Mouse (Mus musculus): ENCODE results near the gene Tmem238. TPM values are rescaled to one million over a fixed set of nuclear protein-coding genes. Genes with fewer than 3 reads are reported as not detected.

Tmem238 gene
- total RNA-seq, 1 experiment, result 13.0 TPM

- H3K4me3 ChIP-seq (ENCODE audit: insufficient read depth in 1 of 2, low read depth in 1 of 2, low read length in 2 of 2, poor library complexity in 1 of 2, severe bottlenecking in 1 of 2), result no peak overlapping the region
- H3K4me1 ChIP-seq (ENCODE audit: control insufficient read depth in 2 of 2, insufficient read depth in 2 of 2, low read length in 2 of 2, poor library complexity in 1 of 2), result peaks cover 2 to 27% of the 10 kb centered on the region in 2 experiments; a peak in 2 of 4 replicates
- DNase-seq (ENCODE audit: low read depth, low spot score), result no peak
- H3K27ac ChIP-seq (ENCODE audit: insufficient read depth, low read depth, low read length, poor library complexity, severe bottlenecking), result no peak overlapping the region
- peaks cover 48% of the 10 kb centered on the region for H3K36me3 ChIP-seq (ENCODE audit: control insufficient read depth, insufficient read depth, low read length, poor library complexity, severe bottlenecking)
- TF ChIP-seq HCFC1 (IDR thresholded peaks at IDR 0.05; ENCODE audit: borderline replicate concordance, insufficient read depth, low read length), result no peak
- no peak for TF ChIP-seq ZC3H11A (IDR thresholded peaks at IDR 0.05; ENCODE audit: borderline replicate concordance, low read depth, low read length)
- TF ChIP-seq ZNF384 (IDR thresholded peaks at IDR 0.05; ENCODE audit: low read depth, low read length), result no peak
- TF ChIP-seq MAFK (IDR thresholded peaks at IDR 0.05; ENCODE audit: insufficient read depth, low read depth, low read length), result no peak
- no peak for TF ChIP-seq CHD2 (IDR thresholded peaks at IDR 0.05; ENCODE audit: low read depth, low read length)
- in situ Hi-C loops (cut with MboI; ENCODE audit: low sequenced_read_pairs in 2 of 2, unreplicated experiment in 2 of 2), result no loop called here
- no peaks in the 10 kb centered on the region for H3K9me3 ChIP-seq (ENCODE audit: control insufficient read depth, insufficient read depth, low read depth, low read length)
- no peak overlapping the region for H3K9ac ChIP-seq (ENCODE audit: insufficient read depth, low read depth, low read length, poor library complexity, severe bottlenecking)
Observed at GRCm38 (mm10) chr7:4744886-4745285, 44.6 kb downstream of the Tmem238 start.

GRCm38 (mm10) chr7:4743354-4743753, 46.1 kb downstream of the Tmem238 start:
- Histone ChIP-seq H3K9ac (ENCODE audit: insufficient read depth, low read depth, low read length, poor library complexity, severe bottlenecking) (no peak overlapping the region), H3K36me3 (ENCODE audit: control insufficient read depth, insufficient read depth, low read length, poor library complexity, severe bottlenecking) (peaks cover 41% of the 10 kb centered on the region), H3K4me3 (ENCODE audit: insufficient read depth in 1 of 2, low read depth in 1 of 2, low read length in 2 of 2, poor library complexity in 1 of 2, severe bottlenecking in 1 of 2) (no peak overlapping the region), H3K4me1 (ENCODE audit: control insufficient read depth in 2 of 2, insufficient read depth in 2 of 2, low read length in 2 of 2, poor library complexity in 1 of 2) (peaks cover 2 to 26% of the 10 kb centered on the region in 2 experiments; a peak in 2 of 4 replicates), H3K27ac (ENCODE audit: insufficient read depth, low read depth, low read length, poor library complexity, severe bottlenecking) (no peak overlapping the region), H3K9me3 (ENCODE audit: control insufficient read depth, insufficient read depth, low read depth, low read length) (no peaks in the 10 kb centered on the region)
- DNase-seq (ENCODE audit: low read depth, low spot score), result no peak
- in situ Hi-C loops (cut with MboI; ENCODE audit: low sequenced_read_pairs in 2 of 2, unreplicated experiment in 2 of 2), result no loop called here
- TF ChIP-seq ZC3H11A (IDR thresholded peaks at IDR 0.05; ENCODE audit: borderline replicate concordance, low read depth, low read length) (no peak), MAFK (IDR thresholded peaks at IDR 0.05; ENCODE audit: insufficient read depth, low read depth, low read length) (no peak)

- H3K27ac ChIP-seq (ENCODE audit: insufficient read depth, low read depth, low read length, poor library complexity, severe bottlenecking), result no peak overlapping the region
- H3K9ac ChIP-seq (ENCODE audit: insufficient read depth, low read depth, low read length, poor library complexity, severe bottlenecking), result no peak overlapping the region
- peaks cover 0 to 24% of the 10 kb centered on the region in 2 experiments; a peak in 1 of 4 replicates for H3K4me1 ChIP-seq (ENCODE audit: control insufficient read depth in 2 of 2, insufficient read depth in 2 of 2, low read length in 2 of 2, poor library complexity in 1 of 2)
- DNase-seq (ENCODE audit: low read depth, low spot score), result no peak
- in situ Hi-C loops (cut with MboI; ENCODE audit: low sequenced_read_pairs in 2 of 2, unreplicated experiment in 2 of 2), result no loop called here
- peaks cover 41% of the 10 kb centered on the region for H3K36me3 ChIP-seq (ENCODE audit: control insufficient read depth, insufficient read depth, low read length, poor library complexity, severe bottlenecking)
- H3K9me3 ChIP-seq (ENCODE audit: control insufficient read depth, insufficient read depth, low read depth, low read length), result no peaks in the 10 kb centered on the region
- TF ChIP-seq ZNF384 (IDR thresholded peaks at IDR 0.05; ENCODE audit: low read depth, low read length), result no peak
- no peak for TF ChIP-seq ZC3H11A (IDR thresholded peaks at IDR 0.05; ENCODE audit: borderline replicate concordance, low read depth, low read length)
- no peak for TF ChIP-seq CHD2 (IDR thresholded peaks at IDR 0.05; ENCODE audit: low read depth, low read length)
- no peak for TF ChIP-seq MAFK (IDR thresholded peaks at IDR 0.05; ENCODE audit: insufficient read depth, low read depth, low read length)
- TF ChIP-seq HCFC1 (IDR thresholded peaks at IDR 0.05; ENCODE audit: borderline replicate concordance, insufficient read depth, low read length), result no peak
- no peak overlapping the region for H3K4me3 ChIP-seq (ENCODE audit: insufficient read depth in 1 of 2, low read depth in 1 of 2, low read length in 2 of 2, poor library complexity in 1 of 2, severe bottlenecking in 1 of 2)
Observed at GRCm38 (mm10) chr7:4742482-4742819, 47.0 kb downstream of the Tmem238 start.

GRCm38 (mm10) chr7:4741672-4742481, 47.6 kb downstream of the Tmem238 start:
- Histone ChIP-seq H3K27ac (ENCODE audit: insufficient read depth, low read depth, low read length, poor library complexity, severe bottlenecking) (no peak overlapping the region), H3K36me3 (ENCODE audit: control insufficient read depth, insufficient read depth, low read length, poor library complexity, severe bottlenecking) (peaks cover 41% of the 10 kb centered on the region), H3K4me1 (ENCODE audit: control insufficient read depth in 2 of 2, insufficient read depth in 2 of 2, low read length in 2 of 2, poor library complexity in 1 of 2) (peaks cover 0 to 22% of the 10 kb centered on the region in 2 experiments; a peak in 1 of 4 replicates), H3K4me3 (ENCODE audit: insufficient read depth in 1 of 2, low read depth in 1 of 2, low read length in 2 of 2, poor library complexity in 1 of 2, severe bottlenecking in 1 of 2) (peak overlapping the region; percentile 90 to 95; a peak in 2 of 4 replicates), H3K9ac (ENCODE audit: insufficient read depth, low read depth, low read length, poor library complexity, severe bottlenecking) (no peak overlapping the region; the same call in 1 of the 2 replicates), H3K9me3 (ENCODE audit: control insufficient read depth, insufficient read depth, low read depth, low read length) (no peaks in the 10 kb centered on the region)
- no peak for DNase-seq (ENCODE audit: low read depth, low spot score)
- TF ChIP-seq HCFC1 (IDR thresholded peaks at IDR 0.05; ENCODE audit: borderline replicate concordance, insufficient read depth, low read length), result no peak
- no peak for TF ChIP-seq ZC3H11A (IDR thresholded peaks at IDR 0.05; ENCODE audit: borderline replicate concordance, low read depth, low read length)
- TF ChIP-seq MAFK (IDR thresholded peaks at IDR 0.05; ENCODE audit: insufficient read depth, low read depth, low read length), result no peak
- no peak for TF ChIP-seq CHD2 (IDR thresholded peaks at IDR 0.05; ENCODE audit: low read depth, low read length)
- in situ Hi-C loops (cut with MboI; ENCODE audit: low sequenced_read_pairs in 2 of 2, unreplicated experiment in 2 of 2), result no loop called here
